Mouse (Mus musculus) heart, adult 9 months (tissue): ENCODE results near the gene Gatad2a.

Experiments used
- DNase-seq, 2 experiments: peaks; one replicate each; pipeline ENCODE4 v3.0.0; 2022; ENCODE audit warnings: low spot score in 2 of 2

Gatad2a gene

DNA sequence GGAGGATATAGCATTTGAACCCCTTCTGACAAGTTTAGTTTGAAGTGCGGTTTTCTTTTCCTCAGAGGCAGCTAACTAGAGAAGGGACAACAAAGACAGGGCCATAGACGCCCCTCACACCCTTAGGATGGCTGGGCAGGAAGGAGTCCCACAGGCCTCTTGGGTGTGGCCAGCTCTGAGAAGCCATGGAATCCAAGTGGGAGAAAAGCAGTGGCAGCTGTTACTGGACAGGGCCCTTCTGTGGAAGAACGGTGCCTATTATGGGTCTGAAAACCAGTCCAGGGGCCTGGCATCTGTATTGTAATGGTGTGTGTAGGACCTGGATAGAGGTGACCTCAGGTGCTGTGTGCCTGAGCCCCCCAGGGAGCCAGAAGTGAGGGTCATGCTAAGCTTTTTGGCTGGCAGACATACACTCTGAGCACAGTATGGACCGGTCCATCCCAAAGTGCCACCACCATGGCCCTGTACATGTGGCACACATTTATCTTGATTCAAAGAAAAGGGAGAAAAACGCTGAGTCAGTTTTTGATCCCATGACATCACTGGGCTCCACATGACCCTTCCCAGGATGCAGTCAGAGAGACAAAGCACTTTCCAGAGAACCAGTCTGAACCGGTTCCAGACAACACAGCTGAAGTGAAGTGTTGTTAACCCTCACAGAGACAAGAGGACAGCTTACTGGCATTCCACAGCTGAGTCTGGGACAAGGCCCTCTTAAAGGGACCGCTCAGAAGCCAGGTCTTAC lies 60.0 kb downstream of the Gatad2a start:
- peak; percentile 61 to 73 for DNase-seq

DNA sequence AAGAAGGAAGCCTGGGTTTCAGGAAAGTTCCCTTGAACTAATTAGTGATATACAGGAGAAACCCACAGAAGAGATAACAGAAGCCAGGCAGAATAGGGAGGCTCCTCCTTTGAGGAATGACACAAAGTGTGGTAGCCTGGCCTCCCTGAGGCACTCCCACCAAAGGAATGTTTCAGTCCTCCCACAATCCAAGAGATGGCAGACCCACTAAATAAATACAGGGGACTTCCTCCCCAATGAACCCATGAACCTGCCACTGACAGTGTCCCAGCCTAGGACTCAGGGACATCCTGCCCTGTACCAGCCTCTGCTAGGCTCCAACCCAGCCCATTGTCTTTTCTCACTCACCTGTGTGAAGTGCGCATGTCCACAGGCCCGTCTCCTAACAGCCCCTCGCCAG lies 60.8 kb downstream of the Gatad2a start:
- DNase-seq = no peak

DNA sequence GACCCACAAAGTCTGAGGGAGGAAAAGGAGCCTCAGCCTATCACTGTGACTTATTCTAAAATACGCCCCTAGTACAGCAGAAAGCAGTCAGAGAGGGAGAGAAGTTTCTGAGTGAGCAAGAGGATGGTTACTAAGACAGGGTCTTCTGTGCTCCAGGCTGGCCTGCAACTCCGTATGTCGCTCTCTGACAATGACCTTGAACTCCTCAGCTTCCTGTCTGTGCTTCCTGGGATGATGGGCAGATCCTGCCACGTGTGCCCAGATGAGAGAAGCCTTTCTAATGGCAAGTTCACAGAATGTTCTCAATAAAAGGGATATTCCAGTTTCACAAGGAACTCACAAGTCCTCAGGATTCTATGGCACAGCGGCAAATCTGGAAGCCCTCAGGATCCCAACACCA lies 61.6 kb downstream of the Gatad2a start:
- DNase-seq = no peak

DNA sequence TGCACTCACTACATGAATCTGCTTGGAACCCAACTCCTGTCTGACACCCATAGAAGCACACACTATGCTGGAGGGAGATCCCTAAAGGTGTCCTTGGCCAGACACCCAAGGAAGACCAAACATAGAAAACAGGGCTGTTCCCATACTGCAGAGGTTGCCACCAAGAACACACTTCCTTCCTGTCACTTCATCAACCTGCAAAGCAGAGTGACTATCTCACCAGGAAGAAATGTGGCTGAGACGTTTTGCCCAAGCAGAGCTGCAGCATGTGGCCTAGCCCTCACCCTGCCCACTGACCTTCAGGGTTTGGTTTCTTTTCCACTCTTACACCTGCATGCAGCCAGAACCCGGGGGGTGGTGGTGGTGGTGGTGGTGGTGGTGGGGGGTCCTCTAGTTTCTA lies 62.4 kb downstream of the Gatad2a start:
- DNase-seq = no peak

GRCm38 (mm10) chr8:69926901-69927300 lies 69.3 kb downstream of the Gatad2a start:
- no peak for DNase-seq

GRCm38 (mm10) chr8:69923986-69924385 lies 72.2 kb downstream of the Gatad2a start:
- no peak for DNase-seq

- no peak for DNase-seq
These were observed 75.0 kb downstream of the Gatad2a start for GRCm38 (mm10) chr8:69921141-69921540.

DNA sequence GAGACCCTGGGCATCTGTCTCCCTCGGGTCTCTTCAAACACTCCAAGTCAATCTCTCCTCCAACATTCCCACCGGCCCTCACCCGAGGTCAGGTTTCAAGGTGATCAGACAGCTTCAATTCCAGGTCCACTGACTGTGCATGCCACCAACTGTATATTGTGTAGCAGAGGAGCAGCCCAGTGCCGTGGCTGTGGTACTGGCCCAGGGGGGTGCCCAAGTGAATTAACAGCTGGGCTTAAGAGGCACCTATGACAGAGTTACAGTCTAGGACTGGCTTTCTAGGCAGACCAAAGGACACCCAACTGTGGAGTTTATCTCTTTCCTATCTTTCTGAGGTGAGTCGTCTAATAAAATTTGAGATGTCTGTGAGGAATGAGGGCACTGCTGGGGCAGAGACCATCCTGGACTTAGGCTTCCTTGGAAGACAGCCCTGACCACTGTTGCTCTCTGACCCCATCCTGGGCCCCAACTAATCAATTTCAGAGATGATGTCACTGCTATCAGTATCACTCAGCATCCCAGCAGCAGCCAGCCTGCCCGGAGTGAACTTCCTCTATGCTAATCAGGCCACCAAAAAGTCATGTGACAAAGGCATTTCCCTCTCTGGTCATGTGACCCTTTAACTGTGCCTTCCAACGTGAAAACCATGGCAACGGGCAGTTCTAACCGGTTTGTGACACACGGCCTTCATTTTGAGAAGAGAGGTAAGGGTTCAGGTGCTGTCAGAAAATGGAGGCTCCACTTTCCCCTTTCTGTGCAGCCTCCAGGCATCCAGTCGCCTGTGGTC lies 76.1 kb downstream of the Gatad2a start:
- DNase-seq = peak; percentile 67 to 86

- peak; percentile 59 to 83 for DNase-seq
These were observed 77.2 kb downstream of the Gatad2a start for GRCm38 (mm10) chr8:69919010-69919409.

DNA sequence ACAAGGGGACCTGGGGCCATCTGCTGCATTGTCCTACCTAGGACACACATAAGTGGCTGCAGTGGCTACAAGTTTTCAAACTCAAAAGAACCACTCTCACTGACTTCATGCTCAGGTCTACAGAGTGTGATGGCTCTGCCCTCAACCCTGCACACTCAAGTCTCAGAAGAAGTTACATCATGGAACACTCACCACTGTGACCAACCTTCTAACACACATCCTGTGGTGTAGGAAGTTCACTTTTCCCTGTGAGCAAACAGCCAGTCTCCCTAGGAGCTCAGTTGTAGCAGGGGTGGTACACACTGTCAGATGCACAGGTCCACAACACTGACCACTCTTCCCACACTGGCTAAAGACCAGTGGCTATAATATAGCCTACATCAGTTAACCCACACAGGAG lies 77.7 kb downstream of the Gatad2a start:
- DNase-seq = no peak

DNA sequence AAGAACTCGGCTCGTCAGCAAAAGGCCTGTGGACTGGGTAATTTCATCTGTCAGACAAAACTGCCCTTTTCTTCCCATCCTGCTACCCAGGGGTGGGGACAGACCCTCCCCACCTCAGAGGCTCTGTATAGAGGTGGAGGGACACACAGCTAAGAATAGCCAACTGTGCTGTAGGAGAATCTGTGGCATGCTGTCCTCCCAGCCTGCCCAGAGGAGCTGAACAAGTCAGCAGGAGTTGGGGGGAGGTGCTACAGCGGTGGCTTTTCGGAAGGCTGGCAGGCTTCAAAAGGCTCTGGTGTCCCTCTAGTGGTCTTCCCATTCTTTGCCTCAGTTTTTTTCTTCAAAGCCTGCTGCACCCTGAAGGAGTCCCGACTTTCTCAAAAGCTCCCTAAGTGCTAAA lies 80.4 kb downstream of the Gatad2a start:
- DNase-seq = peak in 1 of 2 experiments; percentile 46

DNA sequence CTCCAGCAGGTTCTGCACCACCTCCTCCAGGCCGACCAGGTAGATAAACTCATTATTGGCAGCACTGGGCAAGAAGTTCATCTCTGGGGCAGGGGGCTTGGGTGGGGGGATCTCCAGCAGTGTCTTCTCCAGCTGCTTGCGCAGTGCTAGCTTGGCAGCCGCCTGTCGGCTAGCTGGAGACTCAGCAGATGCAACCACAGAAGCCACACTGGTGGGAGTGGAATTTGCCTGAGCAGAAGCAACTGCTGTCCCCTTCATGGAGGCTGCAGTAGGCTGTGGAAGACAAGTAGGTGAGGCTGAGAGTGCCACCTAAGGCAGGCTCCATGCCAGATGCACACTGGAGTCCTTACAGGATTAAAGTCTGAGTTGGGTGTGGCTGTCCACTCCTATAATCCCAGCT lies 81.7 kb downstream of the Gatad2a start:
- DNase-seq = no peak

- no peak for DNase-seq
These were observed 83.6 kb downstream of the Gatad2a start for GRCm38 (mm10) chr8:69912478-69913074.

DNA sequence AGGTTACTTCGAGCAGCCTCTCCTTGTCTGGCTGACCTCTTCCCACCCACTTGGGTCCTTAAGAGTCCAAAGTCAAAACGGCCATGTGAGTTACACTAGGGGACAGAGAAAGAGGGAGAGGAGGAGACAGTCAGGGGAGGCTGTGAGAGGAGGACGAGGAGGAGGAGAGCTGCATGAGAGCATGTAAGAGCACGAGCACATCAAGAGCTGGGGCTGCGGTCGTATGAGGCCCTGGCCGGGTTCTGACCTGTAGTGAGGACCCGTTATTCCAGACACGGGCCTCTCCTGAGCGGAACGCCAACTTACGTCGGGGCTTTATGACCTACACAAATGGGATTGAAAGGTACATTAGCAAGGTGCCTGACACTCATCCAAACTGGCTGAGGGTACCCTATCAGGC lies 84.3 kb downstream of the Gatad2a start:
- no peak for DNase-seq

GRCm38 (mm10) chr8:69907106-69907505 lies 89.1 kb downstream of the Gatad2a start:
- DNase-seq = no peak

DNA sequence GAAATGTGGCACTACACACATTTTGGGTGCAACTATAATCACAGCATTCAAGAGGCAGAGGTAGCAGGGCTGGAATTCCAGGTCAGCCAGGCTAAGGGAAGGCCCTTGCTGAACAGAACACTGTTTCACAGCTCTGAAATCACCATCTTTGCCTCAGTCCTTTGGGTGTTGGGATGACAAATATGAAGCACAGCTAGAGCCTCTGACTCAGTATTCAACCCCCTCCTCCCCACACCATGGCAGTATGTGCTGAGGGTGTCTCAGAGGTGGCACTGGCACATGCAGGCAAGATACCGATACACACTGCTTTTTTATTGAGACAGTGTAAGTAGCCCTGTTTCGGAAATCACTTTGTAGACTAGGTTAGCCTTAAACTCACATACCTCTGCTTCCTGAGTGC lies 89.9 kb downstream of the Gatad2a start:
- DNase-seq = no peak

DNA sequence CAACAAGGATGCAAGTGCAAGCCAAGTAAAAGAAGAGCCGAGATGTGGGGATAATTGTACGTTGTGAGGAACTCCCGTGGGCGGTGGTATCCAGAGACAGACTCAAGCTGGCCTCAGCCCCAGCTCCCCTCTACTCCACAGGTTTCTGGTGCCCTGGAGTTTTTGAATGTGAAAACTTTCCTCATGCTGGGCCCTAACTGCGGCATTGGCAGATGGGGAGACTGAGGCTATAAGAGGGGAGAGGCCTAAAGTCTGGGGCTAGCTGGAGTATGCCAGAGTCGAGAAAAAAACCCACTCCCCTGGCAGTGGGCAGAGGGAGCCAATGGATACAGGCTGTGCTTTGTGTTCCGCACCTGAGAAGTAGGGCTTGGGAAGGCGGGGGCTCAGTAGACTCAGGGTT lies 92.1 kb downstream of the Gatad2a start:
- no peak for DNase-seq

DNA sequence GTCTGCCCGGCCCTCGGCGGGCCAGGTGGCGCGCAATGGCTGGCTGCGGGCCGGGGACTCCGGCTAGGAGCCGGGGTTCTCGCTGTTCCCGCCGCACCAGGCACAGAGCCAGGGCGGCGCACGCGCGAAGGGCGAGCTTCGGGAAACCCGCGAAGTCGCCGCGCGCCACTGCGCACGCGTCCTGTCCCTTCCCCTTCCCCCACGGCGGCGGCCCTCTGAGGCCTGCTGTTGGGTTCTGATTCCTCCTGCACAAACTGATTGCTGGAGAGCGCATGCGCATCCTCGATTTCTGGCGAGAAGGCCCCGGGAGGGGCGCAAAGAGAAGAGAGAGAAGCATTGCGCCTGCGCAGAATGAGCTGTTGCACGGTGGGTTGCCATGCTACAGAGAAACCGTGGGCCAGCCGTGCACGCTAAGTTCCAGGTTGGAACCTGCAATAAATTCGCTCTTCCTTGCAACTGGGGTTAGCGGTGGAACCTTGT lies 93.1 kb downstream of the Gatad2a start:
- DNase-seq = peak; percentile 99

DNA sequence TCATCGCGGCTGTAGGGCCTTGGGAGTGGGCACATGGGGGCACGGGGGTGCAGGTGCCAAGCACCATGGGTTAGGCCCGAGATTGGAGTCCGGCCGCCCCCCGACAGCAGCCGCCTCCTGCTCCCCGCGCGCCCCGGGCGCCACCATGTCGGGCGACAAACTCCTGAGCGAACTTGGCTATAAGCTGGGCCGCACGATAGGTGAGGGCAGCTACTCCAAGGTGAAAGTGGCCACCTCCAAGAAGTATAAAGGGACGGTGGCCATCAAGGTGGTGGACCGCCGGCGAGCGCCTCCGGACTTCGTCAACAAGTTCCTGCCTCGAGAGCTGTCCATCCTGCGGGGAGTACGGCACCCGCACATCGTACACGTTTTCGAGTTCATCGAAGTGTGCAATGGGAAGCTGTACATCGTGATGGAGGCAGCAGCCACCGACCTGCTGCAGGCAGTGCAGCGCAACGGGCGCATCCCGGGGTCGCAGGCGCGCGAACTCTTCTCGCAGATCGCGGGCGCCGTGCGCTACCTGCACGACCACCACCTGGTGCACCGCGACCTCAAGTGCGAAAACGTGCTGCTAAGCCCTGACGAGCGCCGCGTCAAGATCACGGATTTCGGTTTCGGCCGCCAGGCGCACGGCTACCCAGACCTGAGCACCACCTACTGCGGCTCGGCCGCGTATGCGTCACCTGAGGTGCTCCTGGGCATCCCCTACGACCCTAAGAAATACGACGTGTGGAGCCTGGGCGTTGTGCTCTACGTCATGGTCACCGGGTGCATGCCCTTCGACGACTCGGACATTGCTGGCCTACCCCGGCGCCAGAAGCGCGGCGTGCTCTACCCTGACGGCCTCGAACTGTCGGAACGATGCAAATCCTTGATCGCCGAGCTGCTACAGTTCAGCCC lies 93.8 kb downstream of the Gatad2a start, which contains the start of the genes Tssk6, Ndufa13 and Yjefn3:
TSS of gene Tssk6 (plus strand) at position 22 of the 900 bp plus-strand sequence.
TSS of gene Ndufa13 (minus strand) at position 396 of the 900 bp plus-strand sequence.
TSS of gene Yjefn3 (minus strand) at position 550 of the 900 bp plus-strand sequence.
- peak; percentile 27 to 41 for DNase-seq

GRCm38 (mm10) chr8:69901484-69902162 lies 94.6 kb downstream of the Gatad2a start:
- DNase-seq = peak; percentile 93 to 97
